Mouse (Mus musculus): ENCODE data around the gene Aifm3.

Gene Aifm3

GRCm38 (mm10) chr16:17489469-17490111 is at the start of gene Aifm3:
Gene Aifm3, plus strand, starts transcription at chr16:17489611.
- DNase-seq (ENCODE audit: low read depth, low spot score) = no peak

- DNase-seq (ENCODE audit: low read depth, low spot score) = peak; percentile 95
Measured at GRCm38 (mm10) chr16:17451541-17452372, 37.7 kb upstream of the Aifm3 start, which contains the start of gene Crkl. Gene Crkl, plus strand, starts transcription at chr16:17451987.

GRCm38 (mm10) chr16:17452373-17452715 is 37.1 kb upstream of the Aifm3 start:
- DNase-seq (ENCODE audit: low read depth, low spot score) = no peak

GRCm38 (mm10) chr16:17456901-17457300 is 32.5 kb upstream of the Aifm3 start:
- no peak for DNase-seq (ENCODE audit: low read depth, low spot score)

GRCm38 (mm10) chr16:17460254-17460653 is 29.2 kb upstream of the Aifm3 start:
- no peak for DNase-seq (ENCODE audit: low read depth, low spot score)

- no peak for DNase-seq (ENCODE audit: low read depth, low spot score)
Measured at GRCm38 (mm10) chr16:17461596-17461995, 27.8 kb upstream of the Aifm3 start.

- no peak for DNase-seq (ENCODE audit: low read depth, low spot score)
Measured at GRCm38 (mm10) chr16:17463184-17463583, 26.2 kb upstream of the Aifm3 start.

- DNase-seq (ENCODE audit: low read depth, low spot score) = no peak
Measured at GRCm38 (mm10) chr16:17466875-17467663, 22.3 kb upstream of the Aifm3 start.

GRCm38 (mm10) chr16:17472498-17472897 is 16.9 kb upstream of the Aifm3 start:
- DNase-seq (ENCODE audit: low read depth, low spot score) = no peak

- no peak for DNase-seq (ENCODE audit: low read depth, low spot score)
Measured at GRCm38 (mm10) chr16:17474091-17474490, 15.3 kb upstream of the Aifm3 start.

- no peak for DNase-seq (ENCODE audit: low read depth, low spot score)
Measured at GRCm38 (mm10) chr16:17474761-17475160, 14.7 kb upstream of the Aifm3 start.

- no peak for DNase-seq (ENCODE audit: low read depth, low spot score)
Measured at GRCm38 (mm10) chr16:17475326-17475725, 14.1 kb upstream of the Aifm3 start.

- no peak for DNase-seq (ENCODE audit: low read depth, low spot score)
Measured at GRCm38 (mm10) chr16:17478331-17478943, 11.0 kb upstream of the Aifm3 start.

- DNase-seq (ENCODE audit: low read depth, low spot score) = no peak
Measured at GRCm38 (mm10) chr16:17481465-17481864, 7.9 kb upstream of the Aifm3 start.

- DNase-seq (ENCODE audit: low read depth, low spot score) = no peak
Measured at GRCm38 (mm10) chr16:17486505-17486904, 2.9 kb upstream of the Aifm3 start.

GRCm38 (mm10) chr16:17488478-17489468 is 638 bp upstream of the Aifm3 start:
- no peak for DNase-seq (ENCODE audit: low read depth, low spot score)

GRCm38 (mm10) chr16:17491154-17491553 is 1.7 kb downstream of the Aifm3 start:
- no peak for DNase-seq (ENCODE audit: low read depth, low spot score)

GRCm38 (mm10) chr16:17491896-17492561 is 2.6 kb downstream of the Aifm3 start:
- no peak for DNase-seq (ENCODE audit: low read depth, low spot score)

GRCm38 (mm10) chr16:17496499-17497305 is 7.3 kb downstream of the Aifm3 start:
- DNase-seq (ENCODE audit: low read depth, low spot score) = no peak

Data from retina, adult 2 months (tissue).